Mouse (Mus musculus) urinary bladder, postnatal 10 days (tissue): Measurements from ENCODE around the gene Exd2.

Experiments used
- DNase-seq: peaks from one replicate; pipeline ENCODE4 v3.0.0; 2022; ENCODE audit warnings: low spot score

The Exd2 gene

DNA sequence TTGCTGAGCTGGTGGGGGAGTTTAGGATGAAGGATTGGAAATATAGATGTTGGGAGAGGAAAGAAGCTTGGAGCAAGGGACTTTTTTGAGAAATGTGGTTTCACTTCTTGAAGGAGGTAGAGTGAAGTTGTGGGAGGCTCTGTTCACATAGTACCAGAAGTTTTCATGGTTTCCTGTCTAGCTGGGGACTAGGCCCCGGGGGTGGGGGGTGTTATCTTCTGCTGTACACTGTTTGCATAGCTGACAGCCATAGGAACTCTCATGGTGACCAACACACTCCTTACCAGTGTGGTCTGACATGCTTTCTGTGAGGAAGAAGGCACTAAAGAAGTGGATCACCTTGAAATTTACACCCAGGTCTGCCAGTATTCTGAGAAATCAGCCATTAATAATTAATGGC lies 32.8 kb downstream of the Exd2 start:
- DNase-seq = no peak

DNA sequence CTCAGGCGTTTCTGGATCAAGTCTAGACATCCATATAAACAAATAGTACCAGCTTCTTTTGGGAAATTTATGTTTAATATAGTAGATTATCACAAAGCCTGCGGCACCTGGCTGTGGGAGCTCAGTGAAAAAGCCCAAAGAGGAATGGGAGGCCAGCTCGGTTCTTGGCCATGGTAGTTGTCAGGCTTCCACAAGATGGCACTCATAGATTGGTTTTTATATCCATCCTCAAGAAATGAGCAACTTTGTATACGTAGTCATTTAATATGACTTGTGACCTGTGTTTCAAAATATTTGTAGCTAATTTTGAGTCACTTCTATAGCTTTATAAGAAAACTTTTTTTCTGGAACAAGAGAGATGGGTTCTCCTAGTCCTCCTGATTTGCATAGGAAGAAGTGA lies 35.5 kb downstream of the Exd2 start:
- DNase-seq = no peak

DNA sequence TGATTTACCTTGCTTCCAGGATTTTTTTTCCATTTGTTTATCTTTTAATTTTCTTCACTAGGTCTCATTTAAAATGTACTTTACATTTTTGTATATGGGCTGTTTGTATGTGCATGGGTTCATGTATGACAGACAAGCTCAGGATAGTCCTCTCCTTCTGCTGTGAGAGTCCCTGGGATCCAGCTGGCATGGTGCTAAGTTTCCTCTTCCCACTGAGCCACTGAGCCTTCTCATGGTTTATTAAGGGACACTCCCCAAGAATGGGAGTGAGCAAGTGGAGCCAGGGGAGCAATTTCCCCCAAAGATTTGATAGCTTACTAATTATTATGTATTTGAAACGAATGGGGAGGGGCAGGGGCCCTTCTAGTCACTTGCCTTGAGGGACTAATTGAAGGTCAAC lies 37.6 kb downstream of the Exd2 start:
- no peak for DNase-seq

DNA sequence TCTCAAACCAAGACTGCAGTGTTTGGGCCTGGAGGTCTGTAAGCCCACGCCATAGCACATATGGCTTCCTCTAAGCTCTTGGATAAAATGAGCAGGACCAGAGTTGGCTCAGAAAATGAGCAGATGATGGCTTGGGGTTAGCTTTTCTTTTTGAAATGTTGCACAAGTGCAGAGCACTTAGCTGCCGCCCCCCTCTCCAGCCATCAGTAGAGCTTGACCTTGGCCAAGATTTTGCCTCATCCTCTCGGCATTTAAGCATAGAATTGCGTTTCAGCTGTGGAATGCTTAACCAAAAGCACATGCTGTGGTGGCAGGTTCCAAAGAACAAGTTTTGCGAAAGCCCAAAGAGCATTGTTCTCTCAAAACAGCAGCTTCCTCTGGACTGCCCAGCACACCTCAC lies 41.8 kb downstream of the Exd2 start:
- no peak for DNase-seq

DNA sequence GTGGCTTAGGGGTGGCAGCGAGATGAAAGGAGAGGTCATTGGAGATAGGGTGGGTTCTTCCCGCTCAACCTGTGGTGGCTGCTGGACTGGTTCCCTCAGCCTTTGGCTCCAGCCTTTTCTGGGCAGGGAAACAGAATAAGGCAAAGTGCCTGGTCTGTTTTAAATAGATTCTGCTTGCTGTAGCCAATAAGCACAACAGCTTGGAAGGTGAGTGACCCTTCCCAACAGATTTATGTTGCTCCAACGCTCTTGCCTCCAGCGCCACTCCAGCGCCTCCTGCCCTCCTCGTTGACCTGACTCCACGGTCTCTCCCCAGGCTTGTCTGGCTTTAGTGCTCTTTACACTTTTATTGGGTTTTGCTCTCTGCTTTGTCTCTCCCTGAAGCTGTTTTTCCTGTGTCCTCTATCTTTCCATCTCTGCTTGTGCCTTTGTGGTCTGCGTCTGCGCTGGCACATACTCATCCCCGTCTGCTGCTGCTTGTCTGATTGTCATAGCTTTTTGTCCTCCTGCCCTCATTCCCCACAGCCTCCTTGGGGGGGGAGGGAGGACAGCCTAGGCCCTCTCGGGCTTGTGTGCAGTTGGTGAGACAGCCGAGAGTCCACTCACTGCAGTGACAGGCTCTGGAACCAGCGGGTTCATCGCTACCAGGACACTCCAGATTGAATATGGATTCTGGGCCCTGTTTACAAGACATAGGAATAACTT lies 44.3 kb downstream of the Exd2 start:
- DNase-seq = no peak

DNA sequence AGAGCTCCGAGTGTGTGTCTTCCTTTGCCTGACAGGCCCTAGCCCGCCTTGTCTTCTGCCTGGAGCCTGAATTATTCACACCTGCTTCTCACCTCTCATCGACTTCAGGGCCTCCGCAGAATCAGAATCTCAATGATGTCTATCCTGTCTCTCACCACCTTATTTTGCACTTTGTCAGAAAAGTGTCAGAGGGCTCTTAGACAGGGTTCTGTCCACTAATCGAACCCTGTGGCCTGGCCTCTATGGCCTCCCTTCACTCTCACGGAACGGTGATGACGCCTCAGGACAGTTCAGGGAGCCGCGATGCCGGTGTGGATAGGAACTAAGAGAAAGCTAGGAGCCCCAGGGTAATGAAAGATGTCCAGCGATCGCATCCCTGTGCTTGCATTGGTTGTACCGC lies 55.1 kb downstream of the Exd2 start, which contains the start of gene Galnt16:
Gene Galnt16, plus strand, starts transcription at position 301 of the 400 bp plus-strand sequence.
- DNase-seq = no peak

DNA sequence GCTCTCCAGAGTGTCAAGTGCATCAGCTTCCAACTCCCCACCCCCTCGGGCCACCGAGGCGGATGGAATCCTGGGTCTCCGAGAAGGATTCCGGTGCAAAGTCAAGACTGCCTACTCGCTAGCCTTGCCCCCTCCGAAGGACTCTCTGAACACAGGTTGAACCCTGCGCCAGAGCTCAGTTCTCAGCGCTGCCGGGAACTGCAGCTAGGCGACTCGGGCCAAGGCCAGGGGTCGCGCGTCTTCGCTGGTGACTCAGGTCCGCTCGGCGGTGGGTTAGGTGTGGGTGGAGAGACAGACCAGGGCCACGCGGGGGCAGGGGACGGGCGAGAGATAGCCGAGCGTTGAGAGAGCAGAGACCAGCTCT lies 55.5 kb downstream of the Exd2 start:
- DNase-seq = no peak

DNA sequence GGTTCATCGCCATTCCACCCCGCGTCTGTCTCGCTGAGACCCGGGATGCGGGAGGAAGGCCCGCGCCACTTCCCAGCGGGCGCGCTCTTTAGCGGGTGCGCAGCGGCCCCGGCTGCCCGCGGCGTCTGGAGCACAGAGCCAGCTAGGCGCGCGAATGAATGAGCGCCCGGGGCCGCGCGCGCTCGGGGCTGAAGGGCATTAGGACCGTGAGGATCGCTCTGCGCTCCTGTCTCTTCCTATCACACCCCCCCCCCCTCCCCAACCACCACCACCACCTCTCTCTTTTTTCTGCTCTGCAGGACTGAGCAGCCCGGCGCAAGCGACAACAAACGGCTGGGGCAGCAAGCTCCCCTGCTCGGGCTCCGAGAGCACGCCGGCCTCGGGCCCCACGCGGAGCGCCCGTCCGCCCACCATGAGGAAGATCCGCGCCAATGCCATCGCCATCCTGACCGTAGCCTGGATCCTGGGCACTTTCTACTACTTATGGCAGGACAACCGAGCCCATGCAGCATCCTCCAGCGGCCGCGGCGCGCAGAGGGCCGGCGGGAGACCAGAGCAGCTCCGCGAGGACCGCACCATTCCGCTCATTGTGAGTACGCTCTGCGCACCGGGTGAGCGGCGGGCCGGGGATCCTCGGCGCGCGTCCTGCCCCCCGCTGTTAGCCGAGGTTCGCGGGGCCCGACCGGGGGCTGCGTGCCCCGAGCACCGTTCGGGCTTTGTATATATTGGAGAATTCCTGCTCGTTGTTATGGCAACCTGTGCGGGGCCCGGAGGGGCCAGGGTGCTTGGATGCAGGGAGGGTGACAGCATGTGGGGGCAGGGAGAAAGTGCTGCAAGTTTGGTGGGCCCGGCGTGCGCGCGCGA lies 56.1 kb downstream of the Exd2 start:
- no peak for DNase-seq

DNA sequence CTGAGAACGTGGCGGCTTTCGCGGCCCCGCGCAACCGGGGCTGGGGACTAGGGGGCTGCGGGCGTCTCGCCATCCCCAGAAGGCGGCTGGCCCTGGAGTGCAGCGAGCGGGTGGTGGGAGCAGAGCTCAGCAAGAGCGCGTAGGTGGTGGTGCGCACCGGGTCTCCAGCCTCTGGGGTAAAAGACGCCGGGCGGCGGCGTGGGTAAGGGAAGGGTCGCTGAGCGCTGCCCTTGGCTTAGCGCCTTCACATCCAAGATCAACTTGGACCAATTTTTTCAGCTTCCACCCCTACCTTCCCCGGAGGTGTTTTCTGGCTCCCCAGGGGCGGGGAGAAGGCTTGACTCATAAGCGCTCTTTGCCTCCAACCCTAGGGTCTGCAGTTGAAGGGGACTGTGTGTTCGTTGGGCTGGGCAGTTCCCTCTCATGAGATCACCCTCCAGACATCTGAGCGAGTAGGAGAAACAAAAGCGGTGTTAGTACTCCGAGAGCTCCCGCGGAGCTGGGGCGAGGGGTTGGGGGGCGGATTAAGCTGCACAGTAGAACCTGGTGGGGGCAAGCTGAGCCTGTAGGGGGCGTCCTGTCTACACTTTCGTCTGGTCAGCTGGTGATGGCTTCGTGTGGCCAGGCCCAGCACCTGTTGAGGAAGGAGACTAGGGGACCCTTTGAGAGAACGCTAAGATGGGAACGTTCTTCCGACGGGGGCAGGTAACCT lies 56.9 kb downstream of the Exd2 start:
- DNase-seq = no peak

DNA sequence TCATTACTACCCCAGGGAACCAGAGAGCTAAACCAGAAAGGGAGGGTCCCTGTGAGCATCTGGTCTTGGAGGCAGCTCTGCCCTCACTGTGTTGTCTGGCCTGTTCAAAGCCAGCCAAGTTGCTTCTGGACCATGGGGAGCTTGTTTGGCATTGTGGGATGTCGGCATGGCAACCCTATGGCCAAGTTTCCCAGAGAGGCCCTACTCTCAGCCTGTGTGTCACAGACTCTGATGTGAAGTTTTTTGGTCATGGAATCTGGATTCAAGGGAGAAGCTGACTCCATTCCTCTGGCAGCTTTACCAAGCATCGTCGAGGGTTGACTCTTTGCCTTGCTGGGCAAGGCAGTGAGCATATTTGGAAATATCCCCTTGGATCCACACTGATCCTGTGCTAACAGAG lies 59.1 kb downstream of the Exd2 start:
- no peak for DNase-seq

DNA sequence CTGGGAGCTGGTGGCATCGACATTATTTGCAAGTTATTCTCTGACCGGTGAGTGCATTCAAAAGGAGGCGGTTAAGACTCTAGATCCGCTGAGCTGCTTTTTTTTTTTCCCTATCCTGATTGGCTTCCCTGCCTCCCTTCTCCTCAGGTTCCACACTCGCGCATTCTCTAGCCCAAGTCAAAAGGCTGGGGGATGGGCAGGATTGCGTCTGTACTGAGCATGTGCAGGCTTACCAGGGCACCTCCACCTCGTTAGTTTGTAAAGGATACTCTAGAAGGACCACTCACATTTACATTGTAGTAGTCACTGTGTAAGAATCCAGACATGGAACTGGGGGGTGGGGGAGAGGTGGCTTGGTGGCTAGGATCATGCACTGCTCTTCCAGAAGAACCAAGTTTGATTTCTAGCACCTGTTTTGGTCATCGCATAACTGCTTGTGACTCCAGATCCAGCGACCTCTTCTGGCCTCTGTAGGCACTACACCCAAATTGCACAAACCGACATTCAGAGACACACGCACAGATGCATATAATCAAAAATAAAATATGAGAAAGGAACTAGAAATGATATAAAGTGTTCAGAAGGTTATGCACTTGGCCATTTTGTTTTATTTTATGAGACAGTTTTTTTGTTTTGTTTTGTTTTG lies 61.5 kb downstream of the Exd2 start:
- no peak for DNase-seq

DNA sequence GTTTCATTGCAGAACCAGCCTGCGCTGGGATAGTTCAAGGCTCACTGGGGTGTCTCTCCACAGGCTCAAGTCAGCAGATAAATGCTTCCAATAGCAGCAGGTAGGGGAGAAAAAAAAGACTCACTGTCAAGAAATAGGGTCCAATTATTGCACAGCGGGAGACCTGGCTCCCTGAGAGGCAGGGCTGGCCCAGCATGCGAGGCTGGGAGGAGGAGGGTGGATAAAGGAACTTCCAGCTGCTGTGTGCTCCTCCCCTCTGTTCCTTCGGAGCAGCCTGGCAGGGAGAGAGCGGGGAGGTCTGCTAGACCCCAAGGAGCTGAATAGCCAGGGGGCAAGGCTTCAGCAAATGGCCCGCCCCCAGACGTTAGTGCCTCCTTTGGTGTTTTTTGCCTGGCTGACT lies 62.6 kb downstream of the Exd2 start:
- DNase-seq = no peak

DNA sequence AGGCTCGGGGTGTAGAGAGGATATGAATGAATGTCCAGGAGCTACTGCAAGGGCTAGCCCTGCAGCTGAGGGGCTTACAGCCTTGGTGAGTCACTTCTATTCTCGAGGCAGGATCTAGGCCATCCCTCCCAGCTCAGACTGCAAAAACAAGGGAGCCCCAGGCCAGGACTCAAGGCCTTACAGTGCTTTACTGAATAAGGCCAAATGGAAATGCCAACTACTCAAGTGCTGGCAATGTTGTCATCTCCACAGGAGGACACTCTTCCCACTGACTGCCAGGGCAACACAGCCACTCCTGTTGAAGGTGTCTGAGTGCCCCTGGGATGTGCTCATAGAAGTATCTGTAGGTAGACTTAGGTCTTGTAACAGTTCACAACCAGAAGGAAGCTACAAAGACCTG lies 63.6 kb downstream of the Exd2 start:
- DNase-seq = no peak

DNA sequence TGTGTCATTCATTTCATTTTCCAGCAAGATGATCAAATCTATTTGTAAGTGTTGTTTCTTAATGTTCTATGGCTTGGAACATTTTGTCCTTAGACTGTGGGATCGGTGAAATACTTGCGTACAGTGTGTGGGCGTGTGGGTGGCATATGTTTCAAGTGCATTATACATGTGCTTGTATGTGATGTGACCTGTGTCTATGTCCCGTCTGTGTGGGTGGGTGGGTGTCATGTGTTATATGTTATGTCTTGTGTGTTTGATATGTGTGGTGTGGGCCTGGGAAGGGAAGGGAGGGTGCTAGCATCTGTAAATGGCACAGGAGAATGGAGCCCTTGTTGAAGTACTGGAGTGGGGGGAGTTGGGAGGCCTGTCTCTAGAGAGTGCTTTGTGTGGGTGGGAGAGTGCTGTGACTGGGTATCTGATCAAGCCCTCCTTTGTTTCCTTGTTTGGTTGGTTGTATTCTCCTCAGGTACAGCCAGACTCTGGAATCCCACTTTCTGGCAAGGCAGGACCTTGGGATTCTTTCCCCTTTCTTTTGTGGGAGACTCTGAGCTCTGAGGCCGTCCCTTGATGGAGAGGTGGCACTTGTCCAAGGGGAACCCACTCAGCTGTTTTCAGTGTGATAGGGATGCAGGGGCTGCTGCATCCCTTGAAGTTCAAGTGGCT lies 65.0 kb downstream of the Exd2 start:
- no peak for DNase-seq

DNA sequence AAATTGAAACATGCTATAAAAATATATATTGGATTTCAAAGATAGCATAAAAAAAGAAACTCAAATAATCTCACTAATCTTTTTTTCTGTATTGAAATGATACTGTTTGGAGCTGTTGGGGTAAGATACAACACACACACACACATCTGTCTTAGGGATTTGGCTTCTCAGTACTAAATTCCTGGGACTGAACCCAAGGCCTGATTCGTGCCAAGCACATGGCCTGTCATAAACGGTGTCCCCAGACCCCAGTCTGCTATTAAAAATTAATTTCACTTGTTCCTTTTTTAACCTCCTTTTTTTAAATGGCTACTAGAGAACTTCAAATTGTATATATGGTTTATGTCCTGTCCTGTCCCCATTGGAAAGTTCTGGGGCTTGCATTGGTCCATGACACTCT lies 67.2 kb downstream of the Exd2 start:
- no peak for DNase-seq

DNA sequence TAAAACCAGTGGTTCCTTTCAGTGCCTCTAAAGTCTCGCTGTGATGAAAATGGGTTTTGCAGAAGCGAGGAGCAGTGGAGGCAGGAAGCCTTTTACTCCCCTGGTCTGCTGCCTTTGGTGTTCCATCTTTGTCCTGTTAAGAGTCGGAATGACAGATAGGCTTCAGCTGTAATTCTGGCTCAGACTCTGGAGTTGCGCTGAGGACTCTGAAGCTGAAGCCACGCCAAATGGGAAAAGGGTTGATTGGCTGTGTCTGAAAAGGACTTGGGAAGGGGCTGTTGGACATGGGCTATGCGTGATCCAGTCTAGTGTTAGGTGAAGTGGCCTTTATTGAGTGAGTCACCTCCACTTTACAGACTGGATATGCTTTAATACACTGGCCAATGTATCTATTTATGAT lies 67.7 kb downstream of the Exd2 start:
- DNase-seq = no peak

DNA sequence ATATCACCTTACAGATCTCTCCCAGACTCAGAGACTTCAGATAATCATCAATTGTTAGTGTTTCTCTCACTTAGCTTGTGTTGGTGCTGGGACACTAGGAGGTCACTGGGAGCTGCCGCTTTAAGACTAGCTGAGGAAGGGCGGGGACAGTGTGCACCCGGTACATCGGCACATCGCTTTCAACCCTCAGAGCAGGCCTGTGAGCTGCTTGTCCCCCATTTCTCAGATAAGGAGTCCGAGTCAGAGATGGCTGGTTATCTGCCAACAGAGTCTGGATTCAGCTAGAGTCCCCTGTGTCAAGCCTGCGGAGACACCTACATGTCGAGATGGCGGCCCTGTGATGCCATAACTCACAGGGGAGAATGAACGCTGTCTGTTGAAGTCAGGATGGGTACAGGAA lies 68.7 kb downstream of the Exd2 start:
- no peak for DNase-seq

DNA sequence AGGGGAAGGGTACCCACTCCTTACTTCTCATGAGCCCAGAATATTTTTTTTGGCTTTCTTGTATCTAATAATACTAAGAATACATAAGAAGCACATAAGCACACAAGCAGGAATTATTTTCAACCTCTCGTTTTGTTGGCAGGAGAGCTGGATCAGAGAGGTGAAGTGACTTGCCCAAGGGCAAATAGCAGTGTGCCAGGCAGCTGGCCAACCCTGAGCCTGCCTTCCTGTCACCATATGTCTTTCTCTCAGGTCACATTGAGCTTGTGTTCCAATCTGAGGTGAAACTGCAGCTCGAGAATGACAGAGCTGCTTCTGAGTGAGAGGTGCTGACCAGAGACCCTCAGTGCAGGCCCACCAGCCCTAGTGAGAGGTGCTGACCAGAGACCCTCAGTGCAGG lies 71.0 kb downstream of the Exd2 start:
- DNase-seq = no peak

DNA sequence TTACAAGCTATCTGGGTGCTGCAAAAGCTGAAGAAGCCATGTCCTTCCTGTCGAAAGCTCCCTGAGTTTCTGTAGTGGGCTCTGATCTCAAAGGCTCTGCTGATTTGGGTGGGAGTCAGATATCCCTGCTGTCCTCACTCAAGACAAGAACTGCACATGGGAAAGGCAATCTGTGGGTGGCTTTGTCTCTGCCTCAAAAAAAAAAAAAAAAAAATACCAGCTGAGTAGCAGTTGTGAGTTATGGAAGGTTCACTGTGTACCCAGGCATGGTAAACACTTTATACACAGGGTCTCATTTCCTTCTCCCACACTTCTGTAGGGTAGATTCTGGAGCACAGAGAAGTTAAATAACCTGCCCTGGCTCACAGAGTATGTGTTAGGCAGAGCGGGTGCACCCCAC lies 74.4 kb downstream of the Exd2 start:
- DNase-seq = no peak

DNA sequence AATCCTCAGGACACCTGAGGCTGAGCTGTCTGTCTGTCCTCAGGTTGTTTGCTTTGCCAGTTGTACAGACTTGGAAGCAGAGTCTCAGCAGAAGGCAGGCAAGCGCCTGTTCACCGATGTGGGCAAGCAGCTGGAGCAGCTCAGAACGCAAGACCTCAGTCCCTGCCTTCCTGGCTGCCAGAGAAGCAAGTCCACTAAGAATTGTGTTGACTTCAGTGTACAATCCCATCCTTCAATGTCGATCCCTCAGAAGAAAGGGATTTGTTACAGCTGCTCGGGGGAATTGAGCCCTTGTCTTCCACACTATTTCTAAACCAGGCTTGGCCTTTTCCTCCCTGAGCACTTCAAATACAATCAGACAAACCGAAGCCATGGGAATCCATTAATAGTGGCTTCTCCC lies 75.4 kb downstream of the Exd2 start:
- DNase-seq = no peak

DNA sequence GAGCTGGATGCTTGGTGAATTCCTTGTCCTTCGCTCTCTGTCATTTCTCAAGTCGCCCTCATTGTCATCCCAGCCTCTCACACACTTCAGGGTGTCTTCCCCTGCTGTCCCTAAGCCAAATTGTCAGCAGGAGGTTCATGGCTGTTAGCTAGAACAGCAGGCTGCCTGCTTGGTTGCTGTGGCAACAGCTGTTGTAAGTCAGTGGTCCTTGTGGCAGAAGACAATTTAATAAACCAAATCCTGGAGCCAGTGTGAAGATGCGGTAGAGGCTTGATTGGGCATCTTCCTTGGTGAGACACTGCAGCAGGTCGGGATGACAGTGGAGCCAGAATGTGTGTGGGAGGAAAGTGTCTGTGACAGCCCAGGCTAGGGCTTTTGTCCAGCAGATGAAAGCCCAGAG lies 82.4 kb downstream of the Exd2 start:
- DNase-seq = no peak

DNA sequence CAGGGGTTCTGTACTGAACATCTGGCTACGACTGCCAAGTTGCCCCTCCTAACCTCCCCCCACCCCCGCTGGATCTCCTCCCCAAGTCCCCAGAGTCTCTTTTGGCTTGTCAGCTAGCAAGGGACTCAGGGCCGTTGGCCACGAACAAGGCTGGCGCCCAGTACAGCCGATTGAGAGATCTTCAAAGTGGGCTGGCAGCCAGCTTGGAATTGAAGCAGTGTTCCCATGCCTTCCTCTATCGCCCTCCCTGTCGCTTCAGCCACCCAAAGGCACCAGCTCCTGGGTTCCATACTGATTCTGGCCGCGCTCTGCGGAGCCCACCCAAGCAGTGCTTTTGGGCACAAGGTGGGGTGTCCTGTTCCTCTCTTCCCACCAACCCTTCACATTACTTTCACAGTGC lies 86.8 kb downstream of the Exd2 start:
- DNase-seq = no peak
